In the genomic region with DNA sequence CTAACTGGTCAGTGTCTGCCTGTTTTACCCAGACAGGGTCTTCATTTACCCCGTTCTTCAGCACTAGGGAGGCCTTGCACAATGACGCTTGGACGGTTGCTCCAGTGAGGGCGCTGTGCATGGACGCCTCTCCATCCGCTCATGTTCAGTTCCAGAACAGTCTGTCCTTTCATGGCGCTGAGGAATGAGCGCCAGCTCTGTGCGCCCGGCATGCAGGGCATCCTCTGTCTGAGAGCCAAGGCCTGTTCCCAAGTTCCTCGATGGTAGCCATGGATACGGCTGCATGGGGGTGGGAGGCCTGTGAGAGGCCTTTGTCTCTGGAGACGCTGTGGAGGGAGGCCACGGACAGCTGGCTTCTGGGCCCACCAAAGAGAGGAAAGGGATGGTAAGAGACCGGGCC, we compare ENCODE assay signal across 9 mouse cellular contexts. TPM values are rescaled to one million over a fixed set of nuclear protein-coding genes. Genes with fewer than 3 reads are reported as not detected.
DNase-seq lines count a peak whose midpoint lies in the region; ATAC-seq lines count a peak whose summit lies in the region.
"Had no signal": no experiment of that assay in that cellular context is flagged by ENCODE, and none has a peak within 500 bp of the region (broad histone marks: within the 10 kb centered on the region; RNA-seq: fewer than 3 reads in every experiment).

No protein-coding gene starts in this region.

- no peaks in the 10 kb centered on the region for H3K27me3 ChIP-seq in hindbrain, embryonic 13.5 days
- no peaks in the 10 kb centered on the region for H3K27me3 ChIP-seq in limb, embryonic 15.5 days
- no peaks in the 10 kb centered on the region for H3K27me3 ChIP-seq in stomach, embryonic 15.5 days (replicated peaks)

- no peak overlapping the region for H3K9ac ChIP-seq in hindbrain, embryonic 13.5 days
- no peak overlapping the region for H3K9ac ChIP-seq in limb, embryonic 15.5 days
- H3K9ac ChIP-seq in stomach, embryonic 15.5 days: no peak overlapping the region

- peak overlapping the region; percentile 79 for H3K27ac ChIP-seq in hindbrain, embryonic 13.5 days
- 0 out of 2 replicates have a peak overlapping the region, but pooled peaks have one; percentile 5 for H3K27ac ChIP-seq in limb, embryonic 15.5 days
- H3K27ac ChIP-seq in stomach, embryonic 15.5 days: no peak overlapping the region

- no peaks in the 10 kb centered on the region for H3K36me3 ChIP-seq in hindbrain, embryonic 13.5 days
- H3K36me3 ChIP-seq in limb, embryonic 15.5 days: peaks cover 9% of the 10 kb centered on the region; the same call in 1 of the 2 replicates
- no peaks in the 10 kb centered on the region for H3K36me3 ChIP-seq in stomach, embryonic 15.5 days

- no peak overlapping the region for H3K4me3 ChIP-seq in hindbrain, embryonic 13.5 days
- H3K4me3 ChIP-seq in limb, embryonic 15.5 days: no peak overlapping the region
- no peak overlapping the region for H3K4me3 ChIP-seq in stomach, embryonic 15.5 days (replicated peaks)
- H3K4me3 ChIP-seq: myocyte had no signal

- 28% methylated on average over 15 of the region's 15 CpGs for WGBS in hindbrain, embryonic 13.5 days
- WGBS in limb, embryonic 15.5 days: 83% methylated on average over 15 of the region's 15 CpGs
- 78% methylated on average over 15 of the region's 15 CpGs for WGBS in stomach, embryonic 15.5 days

- peak; percentile 93 for ATAC-seq in hindbrain, embryonic 13.5 days (ENCODE audit: low FRiP score)
- ATAC-seq in limb, embryonic 15.5 days (ENCODE audit: insufficient number of reproducible peaks, low FRiP score, low TSS enrichment, low read depth): no peak
- ATAC-seq in stomach, embryonic 15.5 days (ENCODE audit: insufficient read depth, low FRiP score, low read depth): peak; percentile 60; the same call in 1 of the 2 replicates
- ATAC-seq in inflammation-experienced regulatory T-cells, adult 6 months: no peak

- no peaks in the 10 kb centered on the region for H3K9me3 ChIP-seq in hindbrain, embryonic 13.5 days
- no peaks in the 10 kb centered on the region for H3K9me3 ChIP-seq in limb, embryonic 15.5 days
- no peaks in the 10 kb centered on the region for H3K9me3 ChIP-seq in stomach, embryonic 15.5 days

- DNase-seq in gastrocnemius, postnatal 25 days: peak; percentile 34
- DNase-seq in gastrocnemius, adult 18-20 months (ENCODE audit: low spot score): no peak
- DNase-seq in embryo, embryonic 9.5 days (ENCODE audit: extremely low spot score): peak; percentile 38
- DNase-seq in thymus, postnatal 4 days: no peak

- peaks cover 43% of the 10 kb centered on the region for H3K4me1 ChIP-seq in hindbrain, embryonic 13.5 days (replicated peaks)
- H3K4me1 ChIP-seq in limb, embryonic 15.5 days: peaks cover 8% of the 10 kb centered on the region
- H3K4me1 ChIP-seq in stomach, embryonic 15.5 days: no peaks in the 10 kb centered on the region

- H3K4me2 ChIP-seq in hindbrain, embryonic 13.5 days: no peak overlapping the region
- H3K4me2 ChIP-seq in limb, embryonic 15.5 days: no peak overlapping the region
- H3K4me2 ChIP-seq in stomach, embryonic 15.5 days: no peak overlapping the region

RNA-seq across cellular contexts. Expression of gene Arhgap31, which starts 39.6 kb away (rescaled TPM):
- 10 to 100 TPM; 11.9 to 14.7 TPM for total RNA-seq in gastrocnemius, postnatal 25 days (2021)
- 10 to 100 TPM; 12.9 to 15.9 TPM for total RNA-seq in gastrocnemius, adult 18-20 months (2021)
- polyA plus RNA-seq in hindbrain, embryonic 13.5 days (2015; fragmentation: Nextera tagmentation; extraction: Ambion mirVana): 5.2 and 6.6 TPM in 2 replicates
- polyA plus RNA-seq in limb, embryonic 15.5 days (2015; fragmentation: Nextera tagmentation; extraction: Ambion mirVana): 14.5 and 16.2 TPM in 2 replicates
- polyA plus RNA-seq in stomach, embryonic 15.5 days (2015; fragmentation: Nextera tagmentation; extraction: Ambion mirVana): 9.8 and 10.1 TPM in 2 replicates
- polyA plus RNA-seq in inflammation-experienced regulatory T-cells, adult 6 months (2017; shearing (Covaris generic)): 10 to 100 TPM; 16.4 to 26.3 (median 23.6) TPM

Comparison
In these comparisons a context has a peak if more than half of its experiments do, and no peak if none do; other contexts are left out.
1. DNase-seq: peak in gastrocnemius, postnatal 25 days (single experiment) and embryo, embryonic 9.5 days (single experiment); none in gastrocnemius, adult 18-20 months (single experiment) and thymus, postnatal 4 days (single experiment).
2. ATAC-seq: peak in hindbrain, embryonic 13.5 days (single experiment) and stomach, embryonic 15.5 days (single experiment); none in limb, embryonic 15.5 days (single experiment) and inflammation-experienced regulatory T-cells, adult 6 months (single experiment).